Mouse (Mus musculus) left cerebral cortex, adult 9 months (tissue): Measurements from ENCODE around the gene Gm10642.

Experiments used
- DNase-seq, 2 experiments: peaks; one replicate each; pipeline ENCODE4 v3.0.0; 2022; ENCODE audit warnings: low spot score in 2 of 2

Gene Gm10642

GRCm38 (mm10) chr9:70656130-70657007, at the start of gene Gm10642:
Gm10642 (plus strand) TSS chr9:70656251.
- peak in 1 of 2 experiments; percentile 56 for DNase-seq

- no peak for DNase-seq
Measured at GRCm38 (mm10) chr9:70611026-70611673, 44.9 kb upstream of the Gm10642 start.

- no peak for DNase-seq
Measured at GRCm38 (mm10) chr9:70629711-70630110, 26.3 kb upstream of the Gm10642 start.

- DNase-seq: no peak
Measured at GRCm38 (mm10) chr9:70631665-70632064, 24.4 kb upstream of the Gm10642 start.

GRCm38 (mm10) chr9:70636748-70637147, 19.3 kb upstream of the Gm10642 start:
- no peak for DNase-seq

GRCm38 (mm10) chr9:70650260-70650659, 5.8 kb upstream of the Gm10642 start:
- DNase-seq: no peak

GRCm38 (mm10) chr9:70650994-70651393, 5.1 kb upstream of the Gm10642 start:
- DNase-seq: no peak

- DNase-seq: no peak
Measured at GRCm38 (mm10) chr9:70652221-70652620, 3.8 kb upstream of the Gm10642 start.

GRCm38 (mm10) chr9:70653875-70654274, 2.2 kb upstream of the Gm10642 start:
- DNase-seq: no peak

GRCm38 (mm10) chr9:70654496-70654895, 1.6 kb upstream of the Gm10642 start:
- no peak for DNase-seq

GRCm38 (mm10) chr9:70655764-70656129, 304 bp upstream of the Gm10642 start:
- DNase-seq: no peak

GRCm38 (mm10) chr9:70657013-70657967, 1.2 kb downstream of the Gm10642 start, which contains the start of gene Mindy2:
Mindy2 (minus strand) TSS chr9:70657174.
- peak; percentile 84 to 96 for DNase-seq

GRCm38 (mm10) chr9:70658266-70658665, 2.2 kb downstream of the Gm10642 start:
- no peak for DNase-seq

GRCm38 (mm10) chr9:70664847-70665246, 8.8 kb downstream of the Gm10642 start:
- DNase-seq: no peak

GRCm38 (mm10) chr9:70665372-70666145, 9.5 kb downstream of the Gm10642 start:
- no peak for DNase-seq

GRCm38 (mm10) chr9:70666811-70667210, 10.8 kb downstream of the Gm10642 start:
- DNase-seq: no peak

- DNase-seq: no peak
Measured at GRCm38 (mm10) chr9:70668048-70668447, 12.0 kb downstream of the Gm10642 start.

GRCm38 (mm10) chr9:70669197-70669596, 13.1 kb downstream of the Gm10642 start:
- no peak for DNase-seq

GRCm38 (mm10) chr9:70670381-70670780, 14.3 kb downstream of the Gm10642 start:
- no peak for DNase-seq

GRCm38 (mm10) chr9:70671278-70671677, 15.2 kb downstream of the Gm10642 start:
- no peak for DNase-seq
